Mouse (Mus musculus) brain, embryonic 14.5 days (tissue): Measurements from ENCODE around the gene Mxra7. TPM values are rescaled to one million over a fixed set of nuclear protein-coding genes. Genes with fewer than 3 reads are reported as not detected.
"Not testable (repeated sequence)": the region's sequence is repeated elsewhere in the genome, so short reads cannot be mapped to it uniquely, and the experiment has no call there.

Experiments
- DNase-seq: peaks from one replicate; pipeline ENCODE4 v3.0.0-alpha.2; 2011; ENCODE audit warnings: low read depth
- CTCF ChIP-seq: fragments of 200-500 bp; IDR thresholded peaks from 2 replicates; pipeline ENCODE4 v1.5.1; 2012; ENCODE audit warnings: inconsistent platforms, mild to moderate bottlenecking, moderate library complexity, borderline replicate concordance; ENCODE audit not compliant: insufficient read depth, insufficient read length; ENCODE audit errors: extremely low read depth
- POLR2A ChIP-seq: fragments of 200-500 bp; IDR thresholded peaks from 2 replicates; pipeline ENCODE4 v1.6.1; 2012; ENCODE audit warnings: mild to moderate bottlenecking, inconsistent platforms, borderline replicate concordance; ENCODE audit not compliant: poor library complexity, insufficient read depth, insufficient read length, severe bottlenecking; ENCODE audit errors: extremely low read depth
- polyA plus RNA-seq: library from polyadenylated mRNA; depleted of rRNA; stranded (reverse); fragments of >200 nt; gene quantifications from 2 replicates; pipeline ENCODE4 v1.2.3, GENCODE M21; 2012

Gene Mxra7
- polyA plus RNA-seq, 1 experiment: 30.5 TPM

DNA sequence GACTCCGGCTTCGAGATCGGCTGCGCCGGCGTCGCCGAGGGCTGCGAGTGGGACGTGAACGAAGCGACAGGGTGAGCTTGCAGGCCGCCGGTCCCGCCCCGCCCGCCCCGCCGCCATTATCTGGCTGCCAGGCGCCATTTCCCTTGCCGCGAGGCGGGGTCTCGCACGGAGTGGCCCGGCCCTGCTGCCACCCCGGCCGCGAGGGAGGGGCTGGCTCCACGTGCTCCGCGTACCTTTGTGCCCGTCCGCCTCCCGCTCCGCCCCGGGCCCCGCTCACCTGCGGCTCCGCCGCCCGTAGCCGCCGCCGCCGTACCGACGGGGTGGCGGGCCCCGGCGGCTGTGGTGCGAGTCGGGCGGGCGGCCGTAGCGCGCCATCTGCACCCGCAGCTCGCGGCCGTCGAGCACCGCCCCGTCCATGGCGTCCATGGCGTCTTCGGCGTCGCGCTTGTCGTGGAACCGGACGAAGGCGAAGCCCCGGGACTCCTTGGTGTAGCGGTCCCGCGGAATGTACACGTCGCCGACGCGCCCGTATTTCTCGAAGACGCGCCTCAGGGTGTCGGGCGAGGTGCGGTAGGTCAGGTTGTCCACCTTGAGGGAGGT lies 24.5 kb upstream of the Mxra7 start, which contains the start of gene Mfsd11:
Gene Mfsd11 (plus strand): TSS at position 150 of the 600 bp plus-strand sequence.
- peak; percentile 35; the same call in 1 of the 2 replicates for TF ChIP-seq POLR2A
- TF ChIP-seq CTCF: no peak
- DNase-seq: peak; percentile 84

DNA sequence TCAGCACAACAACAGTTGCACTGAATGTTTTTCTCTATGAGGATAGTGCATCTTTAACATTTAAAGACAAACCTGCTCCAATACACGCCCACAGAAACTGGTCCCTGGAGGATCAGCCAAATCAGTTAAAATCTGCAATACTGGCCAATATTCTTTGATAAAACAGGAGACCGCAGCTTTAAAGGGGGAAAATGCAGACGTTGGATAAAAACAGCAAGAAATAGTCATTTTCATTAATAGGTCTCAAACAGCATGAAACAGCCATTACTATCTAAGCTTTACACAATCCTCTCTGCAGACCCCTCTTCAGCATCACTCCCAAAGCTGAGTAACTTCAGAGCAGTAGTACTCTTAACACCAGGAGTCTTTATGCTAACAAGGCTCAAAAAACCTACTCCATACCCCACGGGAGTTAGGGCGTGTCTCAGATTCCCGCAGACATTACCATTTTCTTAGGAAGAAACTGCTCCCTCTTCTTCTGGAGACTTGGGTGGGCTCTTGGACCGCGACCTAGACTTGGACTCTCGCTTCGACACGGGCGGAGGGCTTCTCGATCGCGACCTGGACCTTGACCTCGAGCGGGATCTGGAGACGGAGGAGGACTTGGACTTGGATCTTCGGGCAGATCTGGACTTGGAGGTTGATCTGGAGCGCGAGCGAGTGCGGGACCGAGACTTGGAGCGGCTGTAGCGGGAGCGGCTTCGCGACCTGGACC lies 23.9 kb upstream of the Mxra7 start:
- no peak for TF ChIP-seq POLR2A
- no peak for TF ChIP-seq CTCF
- no peak for DNase-seq

DNA sequence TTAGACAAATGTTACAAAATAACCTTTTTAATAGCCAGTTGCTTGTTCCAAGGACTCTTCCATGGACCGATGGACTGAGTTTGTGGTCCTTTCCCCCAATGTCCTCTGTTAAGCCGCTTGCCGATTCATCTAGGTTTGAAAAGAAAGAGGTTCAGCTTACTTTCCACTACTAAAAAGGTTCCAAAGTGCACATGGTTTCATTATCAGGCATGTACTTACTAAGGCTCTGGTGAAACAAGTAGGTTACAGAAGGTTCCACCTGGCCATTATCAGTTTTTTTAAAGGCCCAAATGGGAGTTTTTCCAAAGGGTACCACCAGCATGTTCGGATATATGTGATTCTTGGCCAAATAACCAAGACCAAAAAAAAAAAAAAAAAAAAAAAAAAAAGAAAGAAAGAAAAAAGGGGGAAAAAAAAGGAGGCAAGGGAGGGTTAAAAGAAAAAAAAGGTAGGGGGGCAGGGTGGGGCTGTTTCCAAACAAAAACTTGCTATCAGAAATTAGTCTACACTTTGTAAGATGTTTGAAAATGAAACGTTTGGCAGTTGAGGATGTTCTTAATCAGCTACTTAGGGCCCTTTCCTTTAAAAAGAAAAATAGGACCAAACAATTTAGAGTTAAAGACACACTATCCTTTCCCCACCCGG lies 23.1 kb upstream of the Mxra7 start:
- no peak for DNase-seq

DNA sequence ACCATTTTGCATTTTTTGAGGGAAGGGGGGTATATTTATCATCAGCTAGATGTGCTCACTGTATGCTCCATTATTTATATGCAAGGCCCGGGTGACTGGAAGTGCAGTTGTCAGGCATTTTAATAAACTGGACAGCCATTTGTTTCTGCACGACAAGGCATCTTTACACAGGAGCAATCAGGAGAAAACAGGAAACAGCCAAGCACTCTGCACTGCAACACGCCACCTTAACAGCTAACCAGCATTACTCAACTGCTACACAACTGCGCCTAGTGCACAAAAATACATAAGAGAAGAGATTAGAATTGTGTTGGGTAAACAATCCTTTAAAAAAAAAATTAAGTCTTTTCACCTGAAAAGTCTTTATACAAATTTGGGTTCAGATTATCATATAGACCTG lies 22.2 kb upstream of the Mxra7 start:
- TF ChIP-seq CTCF: no peak
- TF ChIP-seq POLR2A: no peak
- DNase-seq: no peak

More for the DNA sequence above, 23.1 kb upstream of the Mxra7 start:
- TF ChIP-seq POLR2A (no peak), CTCF (no peak)

DNA sequence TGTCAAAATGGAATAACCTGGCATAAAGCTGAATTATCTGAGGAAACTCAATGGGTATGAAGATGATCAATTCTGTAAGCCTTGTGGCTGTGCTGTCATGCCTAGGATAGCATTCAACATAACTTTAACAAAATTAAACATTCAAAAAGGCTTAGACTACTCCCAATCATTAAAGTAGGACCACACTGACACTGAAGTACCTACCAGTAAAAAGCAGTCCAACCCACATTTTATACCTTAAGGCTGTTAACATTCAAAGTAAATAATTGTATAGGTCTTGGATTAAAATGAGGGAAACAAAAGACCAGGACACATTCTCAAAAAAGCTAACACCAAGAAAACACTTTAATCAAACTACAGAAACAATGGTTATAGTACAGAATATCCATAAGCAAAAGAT lies 21.7 kb upstream of the Mxra7 start:
- no peak for TF ChIP-seq POLR2A
- no peak for TF ChIP-seq CTCF

DNA sequence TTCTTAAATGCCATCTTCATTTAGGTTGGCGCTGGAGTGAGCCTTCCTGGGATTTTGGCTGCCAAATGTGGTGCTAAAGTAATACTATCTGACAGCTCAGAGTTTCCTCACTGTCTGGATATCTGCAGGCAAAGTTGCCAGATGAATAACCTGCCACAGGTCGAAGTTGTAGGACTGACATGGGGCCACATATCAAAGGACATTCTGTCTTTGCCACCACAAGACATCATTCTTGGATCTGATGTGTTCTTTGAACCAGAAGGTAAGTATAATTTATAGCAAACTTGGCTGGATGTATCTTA lies 21.0 kb upstream of the Mxra7 start:
- DNase-seq: not testable (repeated sequence)

More for the DNA sequence above, 21.7 kb upstream of the Mxra7 start:
- DNase-seq: no peak

DNA sequence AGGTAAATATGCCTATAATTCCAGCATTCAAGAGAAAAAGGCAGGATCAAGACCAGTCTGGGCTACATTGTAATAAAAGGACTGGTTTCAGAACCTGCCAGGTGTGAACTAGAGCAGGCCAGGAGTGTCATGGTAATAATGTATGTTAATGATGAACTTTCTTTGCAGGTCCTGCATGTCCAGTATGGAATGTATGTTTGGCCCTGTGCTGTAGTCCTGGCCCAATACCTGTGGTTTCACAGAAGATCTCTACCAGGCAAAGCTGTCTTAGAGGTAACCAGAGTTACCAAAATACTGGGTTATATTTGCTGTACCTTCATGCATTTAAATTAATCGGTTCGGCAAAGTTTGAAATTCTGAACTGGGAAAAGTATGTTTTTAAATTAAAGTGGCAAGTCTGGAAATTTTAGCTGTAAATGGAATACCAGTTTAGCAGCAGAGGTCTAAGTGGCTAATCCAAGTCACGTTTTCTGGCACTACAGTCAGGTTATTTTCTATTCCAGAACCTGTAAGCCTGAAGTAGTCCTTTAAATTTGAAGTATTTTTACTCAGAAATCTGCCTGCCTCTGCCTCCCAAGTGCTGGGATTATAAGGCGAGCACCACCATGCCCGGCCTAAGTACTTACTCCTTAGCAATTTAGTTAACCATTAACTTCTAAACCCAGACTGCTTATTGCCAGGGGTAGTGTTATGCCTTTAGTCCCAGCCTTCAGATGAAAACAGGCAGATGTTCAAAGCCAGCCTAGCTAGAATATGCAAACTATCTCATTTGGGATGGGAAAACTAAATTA lies 20.4 kb upstream of the Mxra7 start:
- DNase-seq: no peak
- TF ChIP-seq CTCF: no peak
- no peak for TF ChIP-seq POLR2A

DNA sequence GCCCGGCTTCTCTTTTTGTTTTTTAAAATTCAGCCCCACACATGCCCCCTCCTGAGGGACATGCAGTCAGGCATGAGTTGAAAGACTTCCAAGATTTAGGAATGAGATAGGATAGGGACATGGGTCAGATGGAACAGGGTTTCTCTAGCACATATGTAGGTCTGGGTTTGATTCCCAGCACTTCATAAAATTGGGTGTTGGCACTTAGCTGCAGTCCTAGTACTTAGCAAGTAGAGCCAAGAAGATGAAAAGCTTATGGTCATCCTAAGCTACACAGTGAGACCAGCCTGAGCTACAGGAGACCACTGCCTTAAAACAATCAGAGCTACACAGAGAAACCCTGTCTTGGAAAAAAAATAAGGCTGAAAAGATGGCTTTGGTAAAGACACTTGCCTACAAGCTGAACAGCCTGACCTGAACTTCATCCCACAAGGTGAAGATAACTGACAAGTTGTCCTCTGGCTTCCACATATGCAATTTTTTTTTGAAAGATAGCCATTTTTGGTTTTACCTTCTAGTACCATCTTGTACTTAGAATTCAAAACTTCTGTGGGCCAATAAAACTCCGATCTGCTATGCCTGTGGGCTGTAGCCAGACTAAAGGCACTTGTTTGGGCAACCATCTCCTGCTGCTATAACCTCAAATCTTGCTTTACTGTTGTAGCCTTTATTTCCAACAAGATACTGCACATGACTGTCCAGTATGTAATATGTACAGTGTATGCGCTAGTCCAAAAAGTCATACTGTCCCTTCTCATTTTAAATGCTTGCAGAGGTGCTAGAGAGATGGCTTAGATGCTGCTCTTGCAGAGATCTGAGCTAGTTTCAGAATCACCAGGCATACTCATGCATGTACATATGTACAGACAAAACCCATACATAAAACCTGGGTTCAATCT lies 19.6 kb upstream of the Mxra7 start:
- no peak for DNase-seq
- TF ChIP-seq CTCF: no peak
- TF ChIP-seq POLR2A: no peak

DNA sequence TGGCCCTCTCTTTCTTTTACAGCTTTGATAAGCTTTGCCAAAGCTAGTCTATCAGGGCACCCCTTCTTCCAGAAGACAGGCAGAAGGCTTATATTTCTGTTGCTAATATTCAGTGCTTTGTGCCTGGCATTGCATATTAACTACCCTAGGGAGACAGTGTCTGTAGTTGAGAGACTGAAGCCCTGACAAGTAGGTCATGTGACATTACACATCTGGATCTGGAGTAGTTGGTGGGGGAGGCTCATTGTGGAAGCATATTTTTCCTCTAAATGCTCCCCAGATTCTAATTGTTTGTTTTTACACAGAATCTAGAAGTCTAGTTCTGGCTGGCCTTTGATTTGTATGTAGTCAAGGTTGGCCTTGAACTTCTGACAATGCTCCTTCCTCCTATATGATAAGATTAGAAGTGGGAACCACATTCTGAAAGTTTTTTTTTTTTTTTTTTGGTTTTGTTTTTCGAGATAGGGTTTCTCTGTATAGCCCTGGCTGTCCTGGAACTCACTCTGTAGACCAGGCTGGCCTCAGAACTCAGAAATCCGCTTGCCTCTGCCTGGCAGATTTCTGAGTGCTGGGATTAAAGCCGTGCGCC lies 18.8 kb upstream of the Mxra7 start:
- peak; percentile 30 for DNase-seq
- TF ChIP-seq CTCF: no peak
- no peak for TF ChIP-seq POLR2A

DNA sequence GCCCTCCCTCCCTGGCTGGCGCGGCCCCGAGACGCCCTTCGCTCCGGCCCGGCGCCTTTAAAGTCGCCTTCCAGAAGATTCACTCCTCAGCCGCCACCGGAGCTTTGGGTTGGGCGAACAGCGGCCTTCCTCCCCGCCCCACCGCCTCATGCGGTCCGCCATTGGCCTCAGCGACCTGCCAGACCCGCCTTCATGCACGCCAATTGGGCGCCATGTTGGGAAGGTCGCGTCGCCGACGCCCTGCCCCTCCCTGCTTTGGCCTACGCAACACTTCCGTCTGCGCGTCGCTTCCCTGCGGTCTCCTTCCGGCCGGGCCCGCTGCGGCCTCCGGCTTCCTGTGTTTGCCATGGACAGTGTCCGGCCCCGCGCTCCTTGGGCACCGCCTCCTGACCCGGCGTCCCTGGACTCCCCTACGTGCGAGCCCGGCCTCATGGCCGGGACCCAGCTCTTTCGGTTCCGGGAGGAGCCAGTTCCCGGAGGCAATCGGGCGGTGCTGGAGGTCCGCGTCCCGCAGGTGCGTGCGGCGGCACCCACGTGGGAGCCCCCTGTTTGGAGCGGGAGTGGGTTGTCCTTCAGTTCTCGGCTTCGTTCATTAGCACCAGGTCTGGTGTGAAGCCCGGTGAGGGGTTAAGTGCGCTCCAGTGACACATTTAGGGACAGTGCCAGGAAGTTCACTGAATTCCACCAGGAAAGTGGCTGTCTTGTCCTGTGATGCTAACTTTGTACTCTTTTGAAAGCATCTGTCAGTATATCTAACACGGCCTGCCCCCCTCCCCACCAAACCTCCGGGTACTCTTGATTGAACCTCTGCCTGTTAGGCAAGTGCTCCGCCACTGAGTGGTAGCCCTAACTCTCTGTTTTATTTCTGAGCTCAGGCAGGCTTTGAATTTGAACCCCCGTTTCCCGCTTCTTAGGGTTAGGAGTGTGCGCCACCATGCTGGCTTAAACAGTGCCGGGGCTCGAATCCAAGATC lies 15.7 kb upstream of the Mxra7 start, which contains the start of the genes Mettl23 and Jmjd6:
Gene Mettl23 (plus strand): TSS at position 18 of the 973 bp plus-strand sequence.
Gene Jmjd6 (minus strand): TSS at position 189 of the 973 bp plus-strand sequence.
- peak; percentile 99 for DNase-seq
- no peak for TF ChIP-seq CTCF
- TF ChIP-seq POLR2A: peak; percentile 27; the same call in 1 of the 2 replicates
